Mouse (Mus musculus) ES-E14 (cell line): ENCODE results near the gene Serpinb13.

Source experiments
- HCFC1 ChIP-seq: IDR thresholded peaks from 2 replicates; pipeline ENCODE4 v1.6.1; 2012; ENCODE audit warnings: low read length, inconsistent platforms, borderline replicate concordance; ENCODE audit not compliant: insufficient read depth
- MAFK ChIP-seq: IDR thresholded peaks from 2 replicates; pipeline ENCODE4 v1.6.1; 2014; ENCODE audit warnings: mild to moderate bottlenecking, low read depth, low read length, inconsistent platforms; ENCODE audit not compliant: insufficient read depth
- ZC3H11A ChIP-seq: IDR thresholded peaks from 2 replicates; pipeline ENCODE4 v1.6.1; 2012; ENCODE audit warnings: low read depth, mild to moderate bottlenecking, inconsistent platforms, low read length, borderline replicate concordance

DNA sequence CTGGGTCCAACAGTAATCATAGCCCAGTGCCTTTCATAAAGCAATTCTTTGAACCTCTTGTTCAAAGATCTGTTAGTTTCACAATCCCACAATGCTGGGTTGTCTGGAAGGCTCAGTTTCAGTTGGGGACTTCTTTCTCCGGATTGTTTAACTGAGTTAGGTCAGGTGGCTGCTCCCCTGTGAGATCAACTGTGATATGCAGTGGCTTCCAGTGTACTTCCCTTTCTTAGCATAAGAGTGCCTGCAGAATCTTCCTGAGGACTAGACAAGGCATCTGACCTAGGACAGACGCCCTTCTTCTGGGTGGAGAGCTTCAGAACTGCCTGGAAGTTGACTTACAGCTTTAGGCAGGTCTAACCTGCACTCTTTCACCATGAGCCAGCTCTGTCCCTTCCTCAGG is 3.1 kb downstream of the Serpinb13 start:
- TF ChIP-seq MAFK (no peak), HCFC1 (no peak), ZC3H11A (no peak)
